Mouse (Mus musculus): ENCODE results near the gene Cntln. TPM values are rescaled to one million over a fixed set of nuclear protein-coding genes. Genes with fewer than 3 reads are reported as not detected.

Gene Cntln
- polyA plus RNA-seq, 1 experiment from 2014 or later, result 5.6 TPM

DNA sequence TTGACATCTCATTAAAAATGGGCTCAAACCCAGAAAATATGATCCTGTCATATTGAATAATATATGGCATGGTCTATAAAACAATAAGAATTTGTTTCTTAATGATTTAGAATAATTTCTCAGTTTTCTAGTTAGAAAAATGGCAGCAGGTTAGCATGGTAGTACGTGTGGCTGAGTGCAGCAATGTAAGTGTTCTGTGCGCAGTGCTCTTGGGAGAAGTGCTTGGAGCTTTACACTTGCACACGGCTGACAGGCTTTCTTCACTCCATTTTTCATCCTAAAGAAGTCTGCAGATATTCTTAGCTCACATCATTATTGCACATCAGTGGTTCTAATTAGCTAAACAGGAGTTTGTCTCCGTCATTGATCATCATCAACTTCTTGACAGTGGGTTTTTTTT, 60.0 kb downstream of the Cntln start:
- H3K36me3 ChIP-seq, result no peaks in the 10 kb centered on the region
- no peak overlapping the region for H3K4me3 ChIP-seq
- no peak overlapping the region for H3K27ac ChIP-seq
- H3K4me1 ChIP-seq (replicated peaks), result peaks cover 7% of the 10 kb centered on the region
- no peaks in the 10 kb centered on the region for H3K9me3 ChIP-seq
- no peaks in the 10 kb centered on the region for H3K27me3 ChIP-seq
- no peak overlapping the region for H3K9ac ChIP-seq
- 57% methylated on average over 4 of the region's 4 CpGs for WGBS
- peak; percentile 66; the same call in 1 of the 2 replicates for ATAC-seq (ENCODE audit: low FRiP score)
- no peak overlapping the region for H3K4me2 ChIP-seq

- no peaks in the 10 kb centered on the region for H3K9me3 ChIP-seq
- no peak for ATAC-seq (ENCODE audit: low FRiP score)
- no peak overlapping the region for H3K9ac ChIP-seq
- H3K27me3 ChIP-seq, result no peaks in the 10 kb centered on the region
- H3K4me1 ChIP-seq (replicated peaks), result peaks cover 7% of the 10 kb centered on the region
- no peak overlapping the region for H3K27ac ChIP-seq
- no peak overlapping the region for H3K4me2 ChIP-seq
- no peaks in the 10 kb centered on the region for H3K36me3 ChIP-seq
- no peak overlapping the region for H3K4me3 ChIP-seq
- WGBS, result 94% methylated on average over 3 of the region's 3 CpGs
Measured at GRCm38 (mm10) chr4:84946450-84946849, 62.3 kb downstream of the Cntln start.

DNA sequence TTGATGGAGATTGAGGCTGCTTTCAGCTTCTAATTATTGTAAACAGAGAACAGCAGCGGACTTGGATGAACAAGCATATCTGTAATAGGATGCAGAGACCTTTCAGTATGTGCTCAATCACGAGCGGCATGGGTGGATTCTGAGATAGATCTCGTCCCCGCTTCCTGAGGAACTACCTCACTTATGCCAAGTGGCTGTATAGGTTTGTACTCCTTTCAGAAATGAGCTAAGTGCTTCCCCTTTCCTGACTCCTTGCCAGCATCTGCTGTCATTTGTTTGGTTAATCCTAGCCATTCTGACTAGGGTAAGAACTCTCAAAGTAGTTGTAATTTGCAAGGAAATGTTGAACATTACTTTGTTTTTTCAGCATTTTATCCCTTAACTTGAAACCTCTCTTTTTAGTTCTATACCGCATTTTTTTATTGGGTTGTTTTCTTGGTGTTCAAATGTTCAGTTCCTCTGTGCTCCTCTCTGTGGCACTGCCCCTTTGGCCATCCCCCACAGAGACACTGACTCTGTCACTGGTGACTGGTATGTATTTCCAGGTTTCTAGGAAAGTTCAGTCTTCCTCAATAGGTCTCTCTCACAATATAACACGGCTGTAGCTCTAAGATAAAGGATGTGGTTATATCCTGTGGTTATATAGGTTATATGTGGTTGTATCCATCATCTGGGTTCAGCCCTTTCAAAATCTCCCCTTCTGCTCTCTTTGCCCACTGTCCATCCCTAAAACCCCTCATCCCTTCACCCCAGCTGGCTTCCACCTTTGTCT, 93.0 kb downstream of the Cntln start:
- H3K4me3 ChIP-seq, result no peak overlapping the region
- no peaks in the 10 kb centered on the region for H3K9me3 ChIP-seq
- H3K27ac ChIP-seq, result no peak overlapping the region
- H3K36me3 ChIP-seq, result no peaks in the 10 kb centered on the region
- ATAC-seq (ENCODE audit: low FRiP score), result no peak
- WGBS, result 85% methylated on average over 7 of the region's 7 CpGs
- no peaks in the 10 kb centered on the region for H3K4me1 ChIP-seq (replicated peaks)
- H3K9ac ChIP-seq, result no peak overlapping the region
- H3K4me2 ChIP-seq, result no peak overlapping the region
- H3K27me3 ChIP-seq, result no peaks in the 10 kb centered on the region

DNA sequence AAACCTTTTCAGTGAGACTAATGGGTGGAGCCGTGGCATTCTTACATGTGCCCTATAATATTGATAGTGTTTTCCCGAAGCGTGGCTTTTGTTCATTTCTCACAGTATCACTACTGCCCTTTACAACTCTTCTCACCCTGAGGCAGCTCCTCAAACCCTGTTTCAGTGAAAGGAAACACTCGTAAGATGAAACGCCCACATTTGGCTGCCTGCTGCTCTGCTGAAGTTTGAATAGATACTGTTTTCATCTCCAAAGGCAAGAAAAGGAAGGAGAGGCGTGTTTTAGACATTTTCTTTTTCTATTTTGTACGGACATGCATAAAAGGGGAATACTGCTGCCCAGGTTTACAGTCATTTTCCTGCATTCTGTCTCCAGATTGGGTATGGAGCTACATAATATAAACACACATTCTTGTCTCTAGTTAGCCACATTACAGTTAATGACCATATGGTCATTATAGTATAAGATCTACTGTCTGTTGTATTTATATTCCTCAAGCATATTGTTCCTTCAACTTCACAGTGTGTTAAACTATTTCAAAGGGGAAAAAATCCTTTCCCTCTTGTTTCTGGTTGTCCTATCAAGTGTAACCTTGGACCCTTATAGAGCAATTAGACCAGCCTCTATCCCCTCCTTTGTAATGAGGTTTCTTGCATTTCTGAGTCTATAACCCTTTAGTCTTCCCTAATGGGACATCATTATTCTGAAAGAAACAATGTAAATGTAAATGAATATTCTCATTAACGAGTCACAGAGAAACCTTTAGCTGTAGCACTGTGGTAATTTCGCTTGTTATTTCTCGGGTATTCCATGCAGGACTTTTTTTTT, 111.6 kb downstream of the Cntln start:
- no peak overlapping the region; the same call in 1 of the 2 replicates for H3K27ac ChIP-seq
- H3K36me3 ChIP-seq, result no peaks in the 10 kb centered on the region
- peaks cover 5% of the 10 kb centered on the region for H3K4me1 ChIP-seq (replicated peaks)
- H3K27me3 ChIP-seq, result no peaks in the 10 kb centered on the region
- H3K4me2 ChIP-seq, result no peak overlapping the region
- no peak overlapping the region for H3K9ac ChIP-seq
- no peaks in the 10 kb centered on the region for H3K9me3 ChIP-seq
- no peak for ATAC-seq (ENCODE audit: low FRiP score)
- WGBS, result 55% methylated on average over 10 of the region's 10 CpGs
- H3K4me3 ChIP-seq, result no peak overlapping the region

DNA sequence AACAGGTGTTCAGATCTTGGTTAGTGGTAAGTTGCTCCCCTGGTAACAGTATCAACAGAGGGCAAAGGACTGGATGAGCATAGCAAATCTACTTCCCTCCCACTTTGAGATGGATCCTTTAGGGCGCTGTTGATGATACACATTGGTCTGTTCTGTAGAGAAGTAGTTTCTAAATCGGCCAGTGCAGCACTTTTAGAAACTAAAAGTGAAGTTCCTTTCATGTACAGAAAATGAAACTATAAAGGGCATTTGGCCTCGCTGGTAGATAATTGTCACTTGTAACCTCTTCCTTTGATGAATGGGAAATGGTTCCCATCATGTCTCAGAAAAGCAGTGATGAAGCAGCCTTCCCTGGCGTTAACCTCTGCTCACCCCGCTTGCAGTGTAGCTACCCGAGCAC, 121.5 kb downstream of the Cntln start:
- Histone ChIP-seq H3K9me3 (no peaks in the 10 kb centered on the region), H3K36me3 (no peaks in the 10 kb centered on the region), H3K4me1 (replicated peaks) (no peaks in the 10 kb centered on the region), H3K4me3 (no peak overlapping the region), H3K27ac (no peak overlapping the region), H3K4me2 (no peak overlapping the region), H3K9ac (no peak overlapping the region), H3K27me3 (no peaks in the 10 kb centered on the region)
- 74% methylated on average over 6 of the region's 6 CpGs for WGBS
- ATAC-seq (ENCODE audit: low FRiP score), result no peak

- Histone ChIP-seq H3K4me2 (no peak overlapping the region), H3K36me3 (no peaks in the 10 kb centered on the region), H3K9me3 (no peaks in the 10 kb centered on the region), H3K9ac (no peak overlapping the region), H3K27ac (no peak overlapping the region), H3K4me1 (replicated peaks) (no peaks in the 10 kb centered on the region), H3K27me3 (no peaks in the 10 kb centered on the region), H3K4me3 (no peak overlapping the region)
- no peak for ATAC-seq (ENCODE audit: low FRiP score)
- WGBS, result 83% methylated on average over 3 of the region's 3 CpGs
Measured at GRCm38 (mm10) chr4:85006789-85007188, 122.7 kb downstream of the Cntln start.

GRCm38 (mm10) chr4:85010846-85011245, 126.7 kb downstream of the Cntln start:
- ATAC-seq (ENCODE audit: low FRiP score), result no peak
- Histone ChIP-seq H3K9me3 (no peaks in the 10 kb centered on the region), H3K36me3 (no peaks in the 10 kb centered on the region), H3K4me2 (no peak overlapping the region), H3K4me3 (no peak overlapping the region), H3K4me1 (replicated peaks) (no peaks in the 10 kb centered on the region), H3K27me3 (no peaks in the 10 kb centered on the region), H3K27ac (no peak overlapping the region), H3K9ac (no peak overlapping the region)

DNA sequence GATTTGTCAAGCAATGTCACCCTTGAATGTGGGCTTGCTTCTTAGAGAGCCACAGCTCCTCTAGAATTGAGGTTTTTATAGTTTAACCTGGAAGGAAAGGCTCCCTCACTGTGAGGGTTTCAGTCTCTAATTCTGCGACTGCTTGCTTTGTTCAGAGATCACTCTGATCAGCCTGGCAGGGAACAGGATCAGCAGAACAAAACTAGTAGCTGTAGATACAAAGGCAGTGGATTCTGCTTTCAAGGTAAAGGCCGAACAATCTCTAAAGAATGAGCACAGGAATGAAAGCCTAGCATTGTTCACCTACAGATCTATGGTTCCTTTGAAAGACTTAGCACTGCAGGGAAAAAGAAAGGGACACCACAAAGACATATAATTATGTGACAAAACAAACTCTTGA, 161.6 kb downstream of the Cntln start:
- Histone ChIP-seq H3K27ac (no peak overlapping the region), H3K9me3 (no peaks in the 10 kb centered on the region), H3K4me3 (no peak overlapping the region), H3K4me2 (no peak overlapping the region), H3K4me1 (replicated peaks) (peaks cover 4% of the 10 kb centered on the region; the same call in 1 of the 2 replicates), H3K27me3 (no peaks in the 10 kb centered on the region), H3K36me3 (no peaks in the 10 kb centered on the region), H3K9ac (no peak overlapping the region)
- ATAC-seq (ENCODE audit: low FRiP score), result no peak
- WGBS, result 3% methylated on average over 2 of the region's 2 CpGs

DNA sequence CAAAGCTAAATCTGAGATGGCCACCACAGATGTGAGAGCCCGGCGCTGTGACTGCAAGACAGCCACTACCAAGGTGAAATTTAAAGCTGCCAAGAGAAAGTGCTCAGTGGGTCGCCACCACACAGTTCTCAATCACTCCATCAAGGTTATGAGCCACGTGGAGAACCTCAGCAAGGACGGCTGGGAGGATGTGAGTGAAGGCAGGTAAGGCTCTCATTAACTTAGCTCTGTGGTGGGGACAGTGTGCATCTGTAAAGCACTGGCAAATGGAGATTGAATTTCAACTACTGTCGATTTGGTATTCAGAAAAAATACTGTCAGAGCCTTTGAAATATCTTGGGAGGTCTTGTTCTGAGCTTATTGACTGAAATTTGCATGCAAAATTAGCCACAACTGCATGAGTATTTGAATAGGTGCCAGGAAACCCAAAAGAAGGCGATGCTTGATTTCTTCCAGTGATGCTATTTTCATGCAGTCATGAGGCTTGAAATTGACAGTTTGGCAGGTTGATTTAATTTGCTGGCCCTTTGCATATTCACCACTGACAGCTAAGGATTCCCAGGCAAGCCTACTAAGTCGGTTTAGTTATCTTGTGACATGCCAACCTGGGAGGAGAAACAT, 165.9 kb downstream of the Cntln start:
- no peak overlapping the region for H3K4me2 ChIP-seq
- no peaks in the 10 kb centered on the region for H3K36me3 ChIP-seq
- no peak overlapping the region for H3K4me3 ChIP-seq
- 69% methylated on average over 8 of the region's 8 CpGs for WGBS
- no peak overlapping the region for H3K9ac ChIP-seq
- no peak overlapping the region for H3K27ac ChIP-seq
- H3K4me1 ChIP-seq (replicated peaks), result peaks cover 4% of the 10 kb centered on the region; the same call in 1 of the 2 replicates
- no peak for ATAC-seq (ENCODE audit: low FRiP score)
- H3K27me3 ChIP-seq, result no peaks in the 10 kb centered on the region
- no peaks in the 10 kb centered on the region for H3K9me3 ChIP-seq

GRCm38 (mm10) chr4:85054616-85055015, 170.5 kb downstream of the Cntln start:
- no peak overlapping the region for H3K4me3 ChIP-seq
- H3K27me3 ChIP-seq, result no peaks in the 10 kb centered on the region
- WGBS, result 81% methylated on average over 1 of the region's 1 CpGs
- peaks cover 4% of the 10 kb centered on the region; the same call in 1 of the 2 replicates for H3K4me1 ChIP-seq (replicated peaks)
- no peak overlapping the region for H3K27ac ChIP-seq
- H3K9me3 ChIP-seq, result no peaks in the 10 kb centered on the region
- H3K4me2 ChIP-seq, result no peak overlapping the region
- no peak overlapping the region for H3K9ac ChIP-seq
- H3K36me3 ChIP-seq, result no peaks in the 10 kb centered on the region
- ATAC-seq (ENCODE audit: low FRiP score), result no peak

DNA sequence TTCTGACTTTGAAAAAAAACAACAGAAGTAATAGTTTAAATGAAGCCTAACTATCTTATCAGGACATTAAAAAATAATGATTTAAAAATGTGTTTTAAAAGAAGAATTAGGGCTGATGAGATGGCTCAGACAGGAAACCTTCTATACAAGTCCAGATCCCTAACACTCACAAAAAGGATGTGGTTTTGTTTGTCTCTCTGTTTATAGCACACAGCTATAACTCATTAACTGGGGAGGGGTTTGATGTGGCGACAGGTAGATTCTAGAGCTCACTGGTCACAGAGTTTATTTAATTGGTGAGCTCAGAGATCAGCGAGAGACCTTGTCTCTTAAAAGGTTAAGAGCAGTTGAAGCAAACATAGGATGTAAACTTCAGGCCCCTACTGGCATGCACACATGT, 175.5 kb downstream of the Cntln start:
- Histone ChIP-seq H3K4me1 (replicated peaks) (no peaks in the 10 kb centered on the region), H3K4me2 (no peak overlapping the region), H3K9ac (no peak overlapping the region), H3K27ac (no peak overlapping the region), H3K9me3 (no peaks in the 10 kb centered on the region), H3K36me3 (no peaks in the 10 kb centered on the region), H3K4me3 (no peak overlapping the region), H3K27me3 (no peaks in the 10 kb centered on the region)
- ATAC-seq (ENCODE audit: low FRiP score), result no peak
- WGBS, result 99% methylated on average over 2 of the region's 2 CpGs

DNA sequence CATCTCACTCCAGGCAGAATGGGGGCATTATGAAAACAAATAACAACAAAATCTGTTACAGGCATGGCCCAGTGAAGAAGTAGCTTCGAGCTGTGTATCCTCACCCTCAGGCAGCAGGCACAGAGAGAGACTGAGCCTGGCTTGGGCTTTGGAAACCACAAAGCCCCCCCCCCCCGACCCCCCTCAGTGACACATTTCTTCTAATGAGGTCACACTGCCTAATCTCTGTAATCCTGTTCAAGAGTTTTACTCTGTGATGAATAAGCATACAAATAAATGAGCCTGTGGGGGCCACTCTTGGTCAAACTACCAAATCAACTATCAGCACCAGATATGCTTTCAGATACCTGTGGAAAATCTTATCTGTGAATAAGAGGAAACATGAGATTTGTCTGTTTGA, 177.6 kb downstream of the Cntln start:
- no peak overlapping the region for H3K9ac ChIP-seq
- H3K4me2 ChIP-seq, result no peak overlapping the region
- no peaks in the 10 kb centered on the region for H3K4me1 ChIP-seq (replicated peaks)
- no peak overlapping the region for H3K27ac ChIP-seq
- no peak for ATAC-seq (ENCODE audit: low FRiP score)
- H3K4me3 ChIP-seq, result no peak overlapping the region
- no peaks in the 10 kb centered on the region for H3K9me3 ChIP-seq
- WGBS, result 76% methylated on average over 2 of the region's 2 CpGs
- H3K36me3 ChIP-seq, result no peaks in the 10 kb centered on the region
- no peaks in the 10 kb centered on the region for H3K27me3 ChIP-seq
